Mouse (Mus musculus): ENCODE measurements at regions not wholly inside any gene's neighbourhood (a gene's known extent, or its start where the extent isn't known, plus 50 kb on each side); places are given as distances from the start of the nearest gene placed in this dataset.

GRCm38 (mm10) chr12:42179947-42180669, 693.9 kb upstream of the Lrrn3 start:
- no peak for ATAC-seq (ENCODE audit: insufficient read depth)

GRCm38 (mm10) chr12:42147971-42148370, 661.7 kb upstream of the Lrrn3 start:
- 80% methylated on average over 4 of the region's 4 CpGs for WGBS
- Histone ChIP-seq H3K27me3 (ENCODE audit: insufficient read depth, low read length) (no peaks in the 10 kb centered on the region), H3K27ac (ENCODE audit: low read depth) (no peak overlapping the region), H3K9me3 (ENCODE audit: low read depth, low read length) (no peaks in the 10 kb centered on the region), H3K4me1 (ENCODE audit: insufficient read depth) (no peaks in the 10 kb centered on the region), H3K36me3 (ENCODE audit: insufficient read depth) (no peaks in the 10 kb centered on the region), H3K9ac (no peak overlapping the region), H3K4me2 (no peak overlapping the region), H3K4me3 (ENCODE audit: low read depth, low read length) (no peak overlapping the region)
- no peak for DNase-seq
- no peak for ATAC-seq (ENCODE audit: insufficient read depth)
- TF ChIP-seq CTCF (IDR thresholded peaks at IDR 0.05; ENCODE audit: low read depth), result no peak

More at GRCm38 (mm10) chr12:42179947-42180669, 693.9 kb upstream of the Lrrn3 start:
- Histone ChIP-seq H3K9ac (no peak overlapping the region), H3K27ac (ENCODE audit: low read depth) (no peak overlapping the region), H3K27me3 (ENCODE audit: insufficient read depth, low read length) (no peaks in the 10 kb centered on the region), H3K36me3 (ENCODE audit: insufficient read depth) (no peaks in the 10 kb centered on the region), H3K4me3 (ENCODE audit: low read depth, low read length) (no peak overlapping the region), H3K4me1 (ENCODE audit: insufficient read depth) (no peaks in the 10 kb centered on the region), H3K4me2 (no peak overlapping the region), H3K9me3 (ENCODE audit: low read depth, low read length) (no peaks in the 10 kb centered on the region)
- DNase-seq, result no peak
- no peak for TF ChIP-seq CTCF (IDR thresholded peaks at IDR 0.05; ENCODE audit: low read depth)
- 64% methylated on average over 1 of the region's 1 CpGs for WGBS

- H3K4me2 ChIP-seq, result no peak overlapping the region
- no peak overlapping the region for H3K27ac ChIP-seq (ENCODE audit: low read depth)
- no peak overlapping the region for H3K9ac ChIP-seq
- no peaks in the 10 kb centered on the region for H3K9me3 ChIP-seq (ENCODE audit: low read depth, low read length)
- no peak for TF ChIP-seq CTCF (IDR thresholded peaks at IDR 0.05; ENCODE audit: low read depth)
- H3K4me1 ChIP-seq (ENCODE audit: insufficient read depth), result no peaks in the 10 kb centered on the region
- no peaks in the 10 kb centered on the region for H3K27me3 ChIP-seq (ENCODE audit: insufficient read depth, low read length)
- no peak overlapping the region for H3K4me3 ChIP-seq (ENCODE audit: low read depth, low read length)
- WGBS, result 82% methylated on average over 3 of the region's 3 CpGs
- DNase-seq (no peak), ATAC-seq (ENCODE audit: insufficient read depth) (no peak)
- H3K36me3 ChIP-seq (ENCODE audit: insufficient read depth), result no peaks in the 10 kb centered on the region
These were observed 652.6 kb upstream of the Lrrn3 start for GRCm38 (mm10) chr12:42138694-42139442.

GRCm38 (mm10) chr12:42138177-42138576, 651.9 kb upstream of the Lrrn3 start:
- no peaks in the 10 kb centered on the region for H3K9me3 ChIP-seq (ENCODE audit: low read depth, low read length)
- H3K36me3 ChIP-seq (ENCODE audit: insufficient read depth), result no peaks in the 10 kb centered on the region
- no peak for TF ChIP-seq CTCF (IDR thresholded peaks at IDR 0.05; ENCODE audit: low read depth)
- WGBS, result 64% methylated on average over 5 of the region's 5 CpGs
- ATAC-seq (ENCODE audit: insufficient read depth), result no peak
- H3K27ac ChIP-seq (ENCODE audit: low read depth), result no peak overlapping the region
- H3K27me3 ChIP-seq (ENCODE audit: insufficient read depth, low read length), result no peaks in the 10 kb centered on the region
- no peak overlapping the region for H3K9ac ChIP-seq
- H3K4me2 ChIP-seq, result no peak overlapping the region
- H3K4me3 ChIP-seq (ENCODE audit: low read depth, low read length), result no peak overlapping the region
- DNase-seq, result no peak
- no peaks in the 10 kb centered on the region for H3K4me1 ChIP-seq (ENCODE audit: insufficient read depth)

GRCm38 (mm10) chr12:42137764-42138163, 651.5 kb upstream of the Lrrn3 start:
- no peak overlapping the region for H3K4me3 ChIP-seq (ENCODE audit: low read depth, low read length)
- H3K9ac ChIP-seq, result no peak overlapping the region
- TF ChIP-seq CTCF (IDR thresholded peaks at IDR 0.05; ENCODE audit: low read depth), result no peak
- ATAC-seq (ENCODE audit: insufficient read depth) (no peak), DNase-seq (no peak)
- no peak overlapping the region for H3K27ac ChIP-seq (ENCODE audit: low read depth)
- H3K36me3 ChIP-seq (ENCODE audit: insufficient read depth), result no peaks in the 10 kb centered on the region
- WGBS, result 44% methylated on average over 5 of the region's 5 CpGs
- no peaks in the 10 kb centered on the region for H3K9me3 ChIP-seq (ENCODE audit: low read depth, low read length)
- no peak overlapping the region for H3K4me2 ChIP-seq
- H3K4me1 ChIP-seq (ENCODE audit: insufficient read depth), result no peaks in the 10 kb centered on the region
- H3K27me3 ChIP-seq (ENCODE audit: insufficient read depth, low read length), result no peaks in the 10 kb centered on the region

GRCm38 (mm10) chr12:42100189-42100588, 614.0 kb upstream of the Lrrn3 start:
- no peak overlapping the region for H3K9ac ChIP-seq
- no peaks in the 10 kb centered on the region for H3K9me3 ChIP-seq (ENCODE audit: low read depth, low read length)
- no peak for TF ChIP-seq CTCF (IDR thresholded peaks at IDR 0.05; ENCODE audit: low read depth)
- H3K4me2 ChIP-seq, result no peak overlapping the region
- no peak overlapping the region for H3K27ac ChIP-seq (ENCODE audit: low read depth)
- H3K36me3 ChIP-seq (ENCODE audit: insufficient read depth), result no peaks in the 10 kb centered on the region
- WGBS, result 42% methylated on average over 1 of the region's 1 CpGs
- ATAC-seq (ENCODE audit: insufficient read depth) (no peak), DNase-seq (no peak)
- H3K4me3 ChIP-seq (ENCODE audit: low read depth, low read length), result no peak overlapping the region
- no peaks in the 10 kb centered on the region for H3K27me3 ChIP-seq (ENCODE audit: insufficient read depth, low read length)
- H3K4me1 ChIP-seq (ENCODE audit: insufficient read depth), result no peaks in the 10 kb centered on the region

- no peak overlapping the region for H3K4me2 ChIP-seq
- no peak overlapping the region for H3K4me3 ChIP-seq (ENCODE audit: low read depth, low read length)
- TF ChIP-seq CTCF (IDR thresholded peaks at IDR 0.05; ENCODE audit: low read depth), result no peak
- WGBS, result 87% methylated on average over 4 of the region's 4 CpGs
- H3K27ac ChIP-seq (ENCODE audit: low read depth), result no peak overlapping the region
- no peaks in the 10 kb centered on the region for H3K27me3 ChIP-seq (ENCODE audit: insufficient read depth, low read length)
- H3K9ac ChIP-seq, result no peak overlapping the region
- H3K4me1 ChIP-seq (ENCODE audit: insufficient read depth), result no peaks in the 10 kb centered on the region
- DNase-seq, result no peak
- H3K9me3 ChIP-seq (ENCODE audit: low read depth, low read length), result no peaks in the 10 kb centered on the region
- H3K36me3 ChIP-seq (ENCODE audit: insufficient read depth), result no peaks in the 10 kb centered on the region
- ATAC-seq (ENCODE audit: insufficient read depth), result no peak
These were observed 584.2 kb upstream of the Lrrn3 start for GRCm38 (mm10) chr12:42070401-42070800.
